Mouse (Mus musculus): ENCODE results near the gene Tpmt. TPM values are rescaled to one million over a fixed set of nuclear protein-coding genes. Genes with fewer than 3 reads are reported as not detected.

Tpmt gene
- total and polyA plus RNA-seq, 3 experiments: 3.0 to 6.6 (median 3.1) TPM

- DNase-seq: no peak
- no peaks in the 10 kb centered on the region for H3K27me3 ChIP-seq (ENCODE audit: control insufficient read depth, insufficient read depth, low read length)
- no peaks in the 10 kb centered on the region for H3K4me1 ChIP-seq (ENCODE audit: control insufficient read depth, insufficient read depth, low read length)
- H3K4me3 ChIP-seq: no peak overlapping the region
- H3K36me3 ChIP-seq (ENCODE audit: control insufficient read depth, insufficient read depth, low read length): no peaks in the 10 kb centered on the region
- no peak overlapping the region for H3K9ac ChIP-seq (ENCODE audit: low read depth, low read length)
- intact Hi-C loops (cut with DNase I): no loop called here
- no peak overlapping the region for H3K27ac ChIP-seq
- H3K79me2 ChIP-seq (replicated peaks; ENCODE audit: control insufficient read depth, insufficient read depth, low read length): no peaks in the 10 kb centered on the region
- TF ChIP-seq EP300 (IDR thresholded peaks at IDR 0.05; ENCODE audit: insufficient read depth, low read depth, low read length) (no peak), CTCF (IDR thresholded peaks at IDR 0.05) (no peak), POLR2A (IDR thresholded peaks at IDR 0.05; ENCODE audit: insufficient read depth, low read depth, low read length) (no peak)
Observed at GRCm38 (mm10) chr13:47077367-47077766, 32.8 kb upstream of the Tpmt start.

- Histone ChIP-seq H3K4me1 (ENCODE audit: control insufficient read depth, insufficient read depth, low read length) (no peaks in the 10 kb centered on the region), H3K27ac (no peak overlapping the region), H3K36me3 (ENCODE audit: control insufficient read depth, insufficient read depth, low read length) (no peaks in the 10 kb centered on the region), H3K27me3 (ENCODE audit: control insufficient read depth, insufficient read depth, low read length) (no peaks in the 10 kb centered on the region), H3K4me3 (no peak overlapping the region), H3K79me2 (replicated peaks; ENCODE audit: control insufficient read depth, insufficient read depth, low read length) (no peaks in the 10 kb centered on the region), H3K9ac (ENCODE audit: low read depth, low read length) (no peak overlapping the region)
- WGBS: 84% methylated on average over 5 of the region's 5 CpGs
- TF ChIP-seq POLR2A (IDR thresholded peaks at IDR 0.05; ENCODE audit: insufficient read depth, low read depth, low read length): no peak
- TF ChIP-seq CTCF (IDR thresholded peaks at IDR 0.05): no peak
- no peak for TF ChIP-seq EP300 (IDR thresholded peaks at IDR 0.05; ENCODE audit: insufficient read depth, low read depth, low read length)
- DNase-seq: no peak
- intact Hi-C loops (cut with DNase I): no loop called here
Observed at GRCm38 (mm10) chr13:47076156-47076555, 31.6 kb upstream of the Tpmt start.

DNA sequence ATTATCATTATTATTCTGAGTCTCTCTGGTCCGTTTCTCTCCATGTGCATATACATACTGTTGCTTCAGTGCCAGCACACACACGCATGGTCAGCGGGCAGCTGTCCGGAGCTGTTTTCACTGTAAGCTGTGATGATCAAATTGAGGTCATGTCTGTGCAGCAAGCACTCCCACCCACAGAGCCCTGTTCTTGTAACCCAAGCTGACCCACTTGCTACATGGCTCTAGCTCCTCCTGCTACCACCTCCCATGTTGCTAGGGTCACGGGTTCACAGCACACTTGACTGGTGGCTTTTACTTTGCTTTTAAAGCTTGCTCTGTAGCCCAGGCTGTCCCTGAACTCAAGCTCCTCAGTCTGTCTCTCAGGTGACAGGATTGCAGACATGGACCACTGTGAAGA lies 27.9 kb upstream of the Tpmt start:
- intact Hi-C loops (cut with DNase I): no loop called here
- TF ChIP-seq EP300 (IDR thresholded peaks at IDR 0.05; ENCODE audit: insufficient read depth, low read depth, low read length): no peak
- DNase-seq: no peak
- H3K79me2 ChIP-seq (replicated peaks; ENCODE audit: control insufficient read depth, insufficient read depth, low read length): no peaks in the 10 kb centered on the region
- no peaks in the 10 kb centered on the region for H3K27me3 ChIP-seq (ENCODE audit: control insufficient read depth, insufficient read depth, low read length)
- no peak overlapping the region for H3K27ac ChIP-seq
- no peak overlapping the region for H3K9ac ChIP-seq (ENCODE audit: low read depth, low read length)
- no peak overlapping the region for H3K4me3 ChIP-seq
- WGBS: 92% methylated on average over 5 of the region's 5 CpGs
- H3K36me3 ChIP-seq (ENCODE audit: control insufficient read depth, insufficient read depth, low read length): no peaks in the 10 kb centered on the region
- H3K4me1 ChIP-seq (ENCODE audit: control insufficient read depth, insufficient read depth, low read length): no peaks in the 10 kb centered on the region

DNA sequence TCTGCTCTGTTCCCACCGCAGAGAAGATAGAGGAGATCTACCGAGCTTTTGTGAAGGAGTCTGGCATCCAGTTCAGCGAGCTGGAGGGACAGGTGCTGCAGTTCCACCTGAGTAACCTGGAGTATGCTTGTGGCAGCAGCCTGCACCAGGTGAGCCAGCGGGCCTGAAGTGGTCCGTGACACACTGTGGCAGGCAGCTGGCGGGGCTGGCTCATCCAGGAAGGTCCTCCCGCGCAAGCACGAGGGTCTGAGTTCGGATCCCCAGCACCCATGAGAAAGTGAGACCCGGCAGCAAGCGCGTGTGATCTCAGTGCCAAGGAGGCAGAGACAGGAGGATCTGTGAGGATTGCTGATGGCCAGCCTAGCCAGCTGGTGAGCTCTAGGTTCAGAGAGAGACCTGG lies 27.3 kb upstream of the Tpmt start:
- Histone ChIP-seq H3K4me3 (no peak overlapping the region), H3K27me3 (ENCODE audit: control insufficient read depth, insufficient read depth, low read length) (no peaks in the 10 kb centered on the region), H3K9ac (ENCODE audit: low read depth, low read length) (no peak overlapping the region), H3K27ac (no peak overlapping the region), H3K36me3 (ENCODE audit: control insufficient read depth, insufficient read depth, low read length) (no peaks in the 10 kb centered on the region), H3K79me2 (replicated peaks; ENCODE audit: control insufficient read depth, insufficient read depth, low read length) (no peaks in the 10 kb centered on the region), H3K4me1 (ENCODE audit: control insufficient read depth, insufficient read depth, low read length) (no peaks in the 10 kb centered on the region)
- TF ChIP-seq POLR2A (IDR thresholded peaks at IDR 0.05; ENCODE audit: insufficient read depth, low read depth, low read length) (no peak), CTCF (IDR thresholded peaks at IDR 0.05) (no peak), EP300 (IDR thresholded peaks at IDR 0.05; ENCODE audit: insufficient read depth, low read depth, low read length) (no peak)
- DNase-seq: no peak
- intact Hi-C loops (cut with DNase I): no loop called here
- WGBS: 91% methylated on average over 13 of the region's 13 CpGs

DNA sequence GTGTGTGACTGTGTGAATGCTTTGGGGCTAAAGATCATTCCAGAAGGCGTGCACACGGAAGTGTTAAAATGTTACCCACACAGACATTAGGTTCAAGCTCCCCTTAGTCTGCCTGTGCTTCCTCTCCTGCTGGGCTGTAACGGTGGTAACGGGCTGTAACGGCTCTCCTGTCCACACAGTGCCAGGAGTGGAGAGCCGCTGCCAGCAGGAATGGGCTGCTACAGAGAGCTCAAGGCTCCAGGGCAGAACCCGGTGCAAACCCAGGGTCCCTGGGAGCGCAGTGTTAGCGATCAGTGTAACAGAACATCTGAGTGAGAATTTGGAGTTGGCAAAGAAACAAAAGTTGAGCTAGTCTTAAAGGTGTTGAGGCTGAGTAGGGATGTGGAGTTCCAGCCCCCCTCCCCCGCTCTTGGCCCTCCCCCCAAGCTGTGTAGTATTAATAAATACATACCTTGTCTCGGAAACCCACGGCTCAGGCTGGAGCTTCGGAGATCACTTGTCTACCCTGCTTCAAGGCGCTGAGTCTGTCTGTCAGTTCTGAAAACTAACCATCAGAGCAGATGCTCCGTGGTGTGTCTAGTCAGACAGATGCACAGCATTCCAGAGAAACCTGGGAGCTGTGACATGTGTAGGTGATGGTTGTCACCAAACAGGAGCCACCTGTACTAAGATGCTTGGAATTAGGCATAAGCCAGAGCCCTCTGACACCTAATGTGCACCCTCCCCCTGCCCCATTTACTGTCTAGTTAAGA lies 26.0 kb upstream of the Tpmt start:
- no peak for DNase-seq
- H3K4me1 ChIP-seq (ENCODE audit: control insufficient read depth, insufficient read depth, low read length): no peaks in the 10 kb centered on the region
- no peak overlapping the region for H3K27ac ChIP-seq
- no peak overlapping the region for H3K9ac ChIP-seq (ENCODE audit: low read depth, low read length)
- no peaks in the 10 kb centered on the region for H3K27me3 ChIP-seq (ENCODE audit: control insufficient read depth, insufficient read depth, low read length)
- WGBS: 87% methylated on average over 15 of the region's 15 CpGs
- H3K4me3 ChIP-seq: no peak overlapping the region
- TF ChIP-seq POLR2A (IDR thresholded peaks at IDR 0.05; ENCODE audit: insufficient read depth, low read depth, low read length) (no peak), CTCF (IDR thresholded peaks at IDR 0.05) (no peak), EP300 (IDR thresholded peaks at IDR 0.05; ENCODE audit: insufficient read depth, low read depth, low read length) (no peak)
- H3K36me3 ChIP-seq (ENCODE audit: control insufficient read depth, insufficient read depth, low read length): no peaks in the 10 kb centered on the region
- H3K79me2 ChIP-seq (replicated peaks; ENCODE audit: control insufficient read depth, insufficient read depth, low read length): no peaks in the 10 kb centered on the region
- intact Hi-C loops (cut with DNase I): no loop called here

DNA sequence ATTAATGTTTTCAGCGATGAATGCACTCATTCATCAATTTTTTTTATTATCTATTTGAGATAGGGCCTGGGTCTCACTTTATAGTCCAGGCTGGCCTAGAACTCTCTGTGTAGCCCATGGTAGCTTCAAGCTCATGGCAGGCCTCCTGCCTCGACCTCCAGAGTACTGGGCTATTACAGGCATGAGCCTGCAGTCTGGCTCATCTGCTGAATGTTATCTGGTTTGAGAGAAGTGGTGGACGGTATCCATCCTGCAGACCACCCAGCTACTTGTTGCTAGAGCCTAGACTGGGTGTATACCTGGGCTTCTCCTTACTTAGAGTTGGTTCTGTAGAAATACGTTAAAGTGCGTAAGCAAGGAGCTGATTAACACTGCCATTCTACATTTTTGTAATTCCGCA lies 22.5 kb upstream of the Tpmt start:
- Histone ChIP-seq H3K36me3 (ENCODE audit: control insufficient read depth, insufficient read depth, low read length) (no peaks in the 10 kb centered on the region), H3K9ac (ENCODE audit: low read depth, low read length) (no peak overlapping the region), H3K27ac (no peak overlapping the region), H3K4me1 (ENCODE audit: control insufficient read depth, insufficient read depth, low read length) (no peaks in the 10 kb centered on the region), H3K4me3 (no peak overlapping the region), H3K27me3 (ENCODE audit: control insufficient read depth, insufficient read depth, low read length) (no peaks in the 10 kb centered on the region), H3K79me2 (replicated peaks; ENCODE audit: control insufficient read depth, insufficient read depth, low read length) (no peaks in the 10 kb centered on the region)
- DNase-seq: no peak
- no peak for TF ChIP-seq POLR2A (IDR thresholded peaks at IDR 0.05; ENCODE audit: insufficient read depth, low read depth, low read length)
- TF ChIP-seq CTCF (IDR thresholded peaks at IDR 0.05): no peak
- TF ChIP-seq EP300 (IDR thresholded peaks at IDR 0.05; ENCODE audit: insufficient read depth, low read depth, low read length): no peak
- intact Hi-C loops (cut with DNase I): no loop called here
- 90% methylated on average over 6 of the region's 6 CpGs for WGBS
